Mouse (Mus musculus): ENCODE measurements around the gene Zcchc17. TPM values are rescaled to one million over a fixed set of nuclear protein-coding genes. Genes with fewer than 3 reads are reported as not detected.
A peak's percentile ranks its signal among the peaks of the same experiment; 100 is the strongest.

The Zcchc17 gene
- polyA plus RNA-seq, 1 experiment from 2014 or later, result 91.3 TPM

DNA sequence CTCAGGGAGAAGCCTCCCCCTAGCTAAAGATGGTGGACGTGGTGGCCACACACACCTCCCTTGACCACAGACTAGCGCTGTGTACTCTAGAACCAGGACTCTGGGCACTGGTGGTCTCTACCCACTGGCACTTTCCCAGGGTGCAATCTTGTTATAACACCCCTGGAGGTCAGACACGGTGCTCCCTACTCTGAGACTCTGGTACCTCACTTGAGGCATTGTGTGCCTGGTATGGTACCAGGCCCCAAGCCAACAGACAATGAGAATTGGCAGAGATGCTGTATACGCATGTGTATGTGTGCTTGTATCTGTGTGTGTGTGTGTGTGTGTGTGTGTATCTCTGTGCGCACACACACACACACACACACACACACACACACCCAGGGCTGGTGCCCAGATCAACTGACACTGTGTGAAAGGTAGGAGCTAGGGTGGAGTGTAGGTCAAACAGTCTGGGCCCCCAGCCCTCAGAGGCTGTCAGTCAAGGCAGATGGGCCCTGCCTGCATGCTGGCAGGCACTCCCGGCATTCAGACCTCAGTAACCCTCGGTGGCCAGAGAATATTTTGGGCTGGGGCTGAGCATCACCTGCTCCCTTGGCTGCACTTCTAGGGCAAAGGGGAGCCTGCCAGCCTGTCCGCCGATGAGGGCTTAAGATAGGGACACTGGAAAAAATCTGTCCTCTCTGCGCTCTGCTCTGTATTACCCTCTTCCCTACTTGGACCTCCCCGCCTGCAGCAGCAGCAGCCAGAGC, 60.7 kb downstream of the Zcchc17 start:
- Histone ChIP-seq H3K4me2 (ENCODE audit: low read length) (no peak overlapping the region), H3K4me3 (ENCODE audit: low read depth, low read length) (no peak overlapping the region), H3K4me1 (ENCODE audit: control insufficient read depth, insufficient read depth, low read length) (no peaks in the 10 kb centered on the region), H3K27ac (ENCODE audit: low read length) (no peak overlapping the region), H3K9me3 (replicated peaks; ENCODE audit: control insufficient read depth, low read length, poor library complexity, severe bottlenecking) (no peaks in the 10 kb centered on the region), H3K36me3 (ENCODE audit: control insufficient read depth, insufficient read depth, low read length) (no peaks in the 10 kb centered on the region), H3K27me3 (ENCODE audit: control insufficient read depth, insufficient read depth, low read depth, low read length) (no peaks in the 10 kb centered on the region), H3K9ac (ENCODE audit: low read depth, low read length) (no peak overlapping the region)
- WGBS, result 77% methylated on average over 11 of the region's 11 CpGs
- no peak for ATAC-seq

DNA sequence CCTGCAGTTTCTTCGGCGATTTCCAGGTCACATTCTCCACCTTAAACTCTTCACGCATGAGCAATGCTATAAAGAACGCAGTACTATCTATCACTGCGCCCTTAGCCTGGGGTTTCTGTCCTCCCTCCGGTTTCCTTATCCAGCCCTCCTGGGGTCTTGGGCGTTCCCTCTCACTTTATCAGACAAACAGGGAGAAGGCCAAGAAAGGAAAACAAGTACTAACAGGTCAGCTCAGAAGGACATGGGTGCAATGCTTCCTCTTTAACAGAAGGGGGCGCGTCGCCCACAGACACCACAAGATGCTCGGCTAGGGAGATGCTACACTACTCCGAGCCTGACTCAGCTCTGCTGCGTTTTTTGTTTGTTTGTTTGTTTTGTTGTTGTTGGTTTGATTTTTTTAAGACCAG, 62.6 kb downstream of the Zcchc17 start:
- H3K9me3 ChIP-seq (replicated peaks; ENCODE audit: control insufficient read depth, low read length, poor library complexity, severe bottlenecking), result no peaks in the 10 kb centered on the region
- no peak overlapping the region for H3K4me3 ChIP-seq (ENCODE audit: low read depth, low read length)
- no peak overlapping the region for H3K27ac ChIP-seq (ENCODE audit: low read length)
- no peaks in the 10 kb centered on the region for H3K27me3 ChIP-seq (ENCODE audit: control insufficient read depth, insufficient read depth, low read depth, low read length)
- no peak for ATAC-seq
- no peaks in the 10 kb centered on the region for H3K4me1 ChIP-seq (ENCODE audit: control insufficient read depth, insufficient read depth, low read length)
- WGBS, result 26% methylated on average over 13 of the region's 13 CpGs
- no peaks in the 10 kb centered on the region for H3K36me3 ChIP-seq (ENCODE audit: control insufficient read depth, insufficient read depth, low read length)
- H3K9ac ChIP-seq (ENCODE audit: low read depth, low read length), result no peak overlapping the region
- no peak overlapping the region for H3K4me2 ChIP-seq (ENCODE audit: low read length)

DNA sequence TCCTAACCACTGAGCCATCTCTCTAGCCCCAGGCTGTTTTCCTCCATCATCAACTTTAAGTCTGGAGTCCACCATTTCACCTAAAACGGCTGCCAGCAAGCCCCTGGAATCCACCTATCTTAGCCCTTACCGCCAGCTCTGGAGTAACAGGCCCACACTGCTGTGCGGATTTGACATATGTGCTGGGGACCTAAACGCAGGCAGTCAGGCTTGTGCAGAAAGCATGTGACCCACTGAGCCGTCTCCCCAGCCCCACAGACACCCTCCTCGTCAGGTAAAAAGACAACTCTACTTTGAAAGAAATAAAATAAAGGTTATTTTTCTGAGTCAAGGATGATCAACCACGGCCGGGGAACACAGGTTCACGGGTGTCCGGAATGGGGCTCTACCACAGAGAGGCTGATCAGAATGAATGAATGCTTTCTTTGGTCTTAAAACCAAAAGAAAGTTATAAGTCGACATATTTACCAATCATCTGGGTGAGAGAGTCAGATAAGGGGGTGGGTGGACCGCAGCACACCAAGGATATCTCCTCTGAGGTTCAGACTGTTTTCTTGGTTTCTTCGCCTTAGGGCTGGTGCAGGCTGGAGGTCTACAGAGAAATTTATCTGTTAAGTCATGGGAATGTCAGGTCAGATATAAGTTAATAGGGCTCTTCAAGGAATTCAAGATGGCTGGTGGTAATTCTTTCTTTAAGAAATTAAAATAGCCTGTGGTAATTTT, 63.3 kb downstream of the Zcchc17 start:
- H3K27me3 ChIP-seq (ENCODE audit: control insufficient read depth, insufficient read depth, low read depth, low read length), result no peaks in the 10 kb centered on the region
- no peak overlapping the region for H3K4me3 ChIP-seq (ENCODE audit: low read depth, low read length)
- H3K9ac ChIP-seq (ENCODE audit: low read depth, low read length), result no peak overlapping the region
- no peak overlapping the region for H3K27ac ChIP-seq (ENCODE audit: low read length)
- no peaks in the 10 kb centered on the region for H3K9me3 ChIP-seq (replicated peaks; ENCODE audit: control insufficient read depth, low read length, poor library complexity, severe bottlenecking)
- no peaks in the 10 kb centered on the region for H3K36me3 ChIP-seq (ENCODE audit: control insufficient read depth, insufficient read depth, low read length)
- WGBS, result 82% methylated on average over 13 of the region's 13 CpGs
- no peak overlapping the region for H3K4me2 ChIP-seq (ENCODE audit: low read length)
- no peak for ATAC-seq
- no peaks in the 10 kb centered on the region for H3K4me1 ChIP-seq (ENCODE audit: control insufficient read depth, insufficient read depth, low read length)

DNA sequence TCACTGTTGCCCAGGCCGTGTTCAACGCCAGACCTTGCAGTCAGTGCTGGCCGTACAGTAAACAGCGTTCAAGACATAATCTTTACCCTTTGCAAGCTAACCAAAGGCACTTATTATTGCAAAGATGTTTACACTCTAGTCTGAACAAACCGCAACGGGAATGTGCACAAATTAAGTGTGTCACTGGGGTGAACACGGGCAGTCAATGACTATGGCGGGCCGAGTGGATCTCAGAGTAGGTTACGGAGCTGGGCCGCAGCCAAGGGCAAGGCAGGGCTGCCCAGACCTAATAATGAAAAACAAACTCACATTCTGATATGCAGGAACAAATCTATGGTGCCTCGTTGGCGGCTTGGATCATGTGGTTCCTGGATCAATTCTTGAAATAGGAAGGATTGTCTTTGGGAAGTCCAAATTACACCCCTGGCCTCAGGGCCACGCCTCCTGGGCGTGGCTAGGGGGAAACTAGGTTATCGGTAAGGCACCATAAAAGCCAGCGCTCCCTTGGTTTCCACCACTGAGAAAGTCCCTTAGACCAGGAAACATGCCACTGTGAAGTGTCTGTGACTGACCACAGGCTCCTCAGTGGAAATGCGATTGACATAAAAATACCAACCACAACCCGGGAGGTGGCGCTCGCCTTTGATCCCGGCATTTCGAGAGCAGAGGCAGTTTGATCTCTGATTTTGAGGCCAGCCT, 64.5 kb downstream of the Zcchc17 start:
- Histone ChIP-seq H3K4me2 (ENCODE audit: low read length) (no peak overlapping the region), H3K36me3 (ENCODE audit: control insufficient read depth, insufficient read depth, low read length) (no peaks in the 10 kb centered on the region), H3K9ac (ENCODE audit: low read depth, low read length) (no peak overlapping the region), H3K27me3 (ENCODE audit: control insufficient read depth, insufficient read depth, low read depth, low read length) (no peaks in the 10 kb centered on the region), H3K4me3 (ENCODE audit: low read depth, low read length) (no peak overlapping the region), H3K27ac (ENCODE audit: low read length) (no peak overlapping the region), H3K4me1 (ENCODE audit: control insufficient read depth, insufficient read depth, low read length) (no peaks in the 10 kb centered on the region), H3K9me3 (replicated peaks; ENCODE audit: control insufficient read depth, low read length, poor library complexity, severe bottlenecking) (no peaks in the 10 kb centered on the region)
- no peak for ATAC-seq
- WGBS, result 55% methylated on average over 23 of the region's 23 CpGs

DNA sequence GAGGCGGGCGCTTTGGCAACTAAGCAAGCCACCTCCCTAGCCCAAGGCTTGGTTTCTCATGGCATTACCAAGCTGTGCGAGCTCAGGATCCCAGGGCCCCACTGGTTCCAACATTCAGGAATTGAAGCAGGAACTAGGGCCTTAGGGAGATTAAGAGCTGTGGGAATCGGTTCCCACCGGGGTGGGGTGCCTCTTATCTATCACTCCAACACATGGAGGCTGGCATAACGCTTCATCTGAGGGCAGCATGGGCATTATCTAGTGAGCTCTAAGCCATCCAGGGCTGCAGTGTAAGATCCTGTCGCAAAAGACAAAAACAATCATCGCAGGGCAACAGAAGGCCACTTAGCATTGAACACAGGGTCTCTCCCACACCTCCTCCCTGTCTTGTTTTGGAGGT, 65.2 kb downstream of the Zcchc17 start:
- Histone ChIP-seq H3K9me3 (replicated peaks; ENCODE audit: control insufficient read depth, low read length, poor library complexity, severe bottlenecking) (no peaks in the 10 kb centered on the region), H3K9ac (ENCODE audit: low read depth, low read length) (no peak overlapping the region), H3K27ac (ENCODE audit: low read length) (no peak overlapping the region), H3K27me3 (ENCODE audit: control insufficient read depth, insufficient read depth, low read depth, low read length) (no peaks in the 10 kb centered on the region), H3K4me1 (ENCODE audit: control insufficient read depth, insufficient read depth, low read length) (no peaks in the 10 kb centered on the region), H3K4me3 (ENCODE audit: low read depth, low read length) (no peak overlapping the region), H3K36me3 (ENCODE audit: control insufficient read depth, insufficient read depth, low read length) (no peaks in the 10 kb centered on the region), H3K4me2 (ENCODE audit: low read length) (no peak overlapping the region)
- 78% methylated on average over 8 of the region's 8 CpGs for WGBS
- ATAC-seq, result no peak

DNA sequence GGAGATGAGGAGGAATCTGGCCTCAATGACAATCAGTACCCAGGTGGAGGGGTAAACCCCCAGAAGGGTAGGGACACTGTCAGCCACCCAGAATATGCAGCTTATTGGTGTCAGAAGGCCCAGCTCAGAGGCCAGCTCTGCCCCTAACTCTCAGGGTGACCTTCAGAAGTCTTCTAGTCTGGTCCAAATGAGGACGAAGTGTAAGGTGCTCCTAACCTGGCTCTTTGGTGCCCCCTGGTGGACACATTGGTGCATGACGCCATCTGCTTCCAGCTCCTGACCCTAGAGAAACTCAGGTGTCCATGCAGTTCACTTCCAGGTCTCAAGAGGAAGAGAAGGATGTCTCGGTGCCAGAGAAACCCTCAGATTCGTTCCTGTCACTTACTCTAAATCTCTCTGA, 67.5 kb downstream of the Zcchc17 start:
- no peak overlapping the region for H3K9ac ChIP-seq (ENCODE audit: low read depth, low read length)
- H3K9me3 ChIP-seq (replicated peaks; ENCODE audit: control insufficient read depth, low read length, poor library complexity, severe bottlenecking), result no peaks in the 10 kb centered on the region
- H3K4me3 ChIP-seq (ENCODE audit: low read depth, low read length), result no peak overlapping the region
- H3K36me3 ChIP-seq (ENCODE audit: control insufficient read depth, insufficient read depth, low read length), result no peaks in the 10 kb centered on the region
- H3K27ac ChIP-seq (ENCODE audit: low read length), result no peak overlapping the region
- WGBS, result 5% methylated on average over 4 of the region's 4 CpGs
- H3K4me2 ChIP-seq (ENCODE audit: low read length), result no peak overlapping the region
- no peaks in the 10 kb centered on the region for H3K27me3 ChIP-seq (ENCODE audit: control insufficient read depth, insufficient read depth, low read depth, low read length)
- peak; percentile 60; the same call in 1 of the 2 replicates for ATAC-seq
- H3K4me1 ChIP-seq (ENCODE audit: control insufficient read depth, insufficient read depth, low read length), result no peaks in the 10 kb centered on the region

DNA sequence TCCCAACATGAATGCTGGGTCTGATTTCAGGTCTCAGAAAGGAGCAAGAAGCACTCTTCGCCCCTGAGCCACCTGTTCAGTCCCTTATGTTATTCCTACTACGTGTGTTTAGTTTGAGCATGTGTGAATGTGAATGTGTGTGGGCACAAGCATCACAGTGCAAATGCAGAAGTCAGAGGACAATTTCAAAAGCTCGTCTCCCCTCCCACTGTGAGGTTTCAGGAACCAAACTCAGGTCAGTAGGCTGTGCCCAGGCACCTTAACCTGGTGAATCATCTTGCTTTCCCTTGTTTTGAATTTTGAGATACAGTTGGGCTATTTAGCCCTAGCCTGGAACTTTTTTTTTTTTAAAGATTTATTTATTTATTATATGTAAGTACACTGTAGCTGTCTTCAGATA, 69.9 kb downstream of the Zcchc17 start:
- H3K9ac ChIP-seq (ENCODE audit: low read depth, low read length), result no peak overlapping the region
- no peak for ATAC-seq
- 81% methylated on average over 3 of the region's 3 CpGs for WGBS
- H3K27ac ChIP-seq (ENCODE audit: low read length), result no peak overlapping the region
- H3K9me3 ChIP-seq (replicated peaks; ENCODE audit: control insufficient read depth, low read length, poor library complexity, severe bottlenecking), result no peaks in the 10 kb centered on the region
- H3K36me3 ChIP-seq (ENCODE audit: control insufficient read depth, insufficient read depth, low read length), result no peaks in the 10 kb centered on the region
- no peak overlapping the region for H3K4me3 ChIP-seq (ENCODE audit: low read depth, low read length)
- no peak overlapping the region for H3K4me2 ChIP-seq (ENCODE audit: low read length)
- H3K4me1 ChIP-seq (ENCODE audit: control insufficient read depth, insufficient read depth, low read length), result no peaks in the 10 kb centered on the region
- no peaks in the 10 kb centered on the region for H3K27me3 ChIP-seq (ENCODE audit: control insufficient read depth, insufficient read depth, low read depth, low read length)

DNA sequence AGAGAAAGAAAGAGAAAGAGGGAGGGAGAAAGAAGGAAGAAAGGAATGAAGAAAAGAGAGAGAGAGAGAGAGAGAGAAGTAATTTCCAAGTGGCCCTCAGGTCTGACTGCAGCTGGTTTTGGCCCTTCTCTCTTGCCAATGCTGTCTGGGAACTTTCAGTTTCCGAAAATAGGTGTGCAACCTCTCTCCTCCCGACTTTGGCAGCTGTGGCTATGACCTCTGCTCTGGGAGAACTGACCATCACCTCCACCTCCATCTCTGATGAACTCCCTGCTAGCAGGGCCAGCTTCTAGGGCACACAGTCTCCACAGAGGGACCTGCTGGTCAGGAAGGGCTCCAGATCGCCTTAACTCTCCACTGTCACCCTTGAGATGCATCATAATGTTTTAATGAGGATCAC, 73.2 kb downstream of the Zcchc17 start:
- H3K36me3 ChIP-seq (ENCODE audit: control insufficient read depth, insufficient read depth, low read length), result no peaks in the 10 kb centered on the region
- H3K4me3 ChIP-seq (ENCODE audit: low read depth, low read length), result no peak overlapping the region
- no peak for ATAC-seq
- 60% methylated on average over 3 of the region's 3 CpGs for WGBS
- H3K4me1 ChIP-seq (ENCODE audit: control insufficient read depth, insufficient read depth, low read length), result no peaks in the 10 kb centered on the region
- H3K27me3 ChIP-seq (ENCODE audit: control insufficient read depth, insufficient read depth, low read depth, low read length), result no peaks in the 10 kb centered on the region
- no peak overlapping the region for H3K27ac ChIP-seq (ENCODE audit: low read length)
- no peak overlapping the region for H3K9ac ChIP-seq (ENCODE audit: low read depth, low read length)
- no peaks in the 10 kb centered on the region for H3K9me3 ChIP-seq (replicated peaks; ENCODE audit: control insufficient read depth, low read length, poor library complexity, severe bottlenecking)
- no peak overlapping the region for H3K4me2 ChIP-seq (ENCODE audit: low read length)

DNA sequence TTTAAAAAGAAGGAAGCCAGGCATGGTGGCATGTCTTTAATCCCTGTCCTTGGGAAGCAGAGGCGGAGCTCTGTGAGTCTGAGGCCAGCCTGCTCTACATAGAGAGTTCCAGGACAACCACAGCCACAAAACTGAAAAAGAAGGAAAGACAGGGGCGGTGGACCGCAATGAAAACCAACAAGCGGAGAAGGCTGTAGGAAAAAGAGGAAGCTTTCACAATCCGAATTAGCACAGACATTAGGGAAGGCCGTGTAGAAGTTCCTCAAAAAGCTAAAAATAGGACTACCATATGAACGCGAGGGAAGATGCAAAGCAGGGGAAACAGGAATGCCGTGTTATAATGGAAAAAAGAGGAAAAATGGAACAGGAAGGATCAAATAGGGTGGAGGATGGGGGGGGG, 75.9 kb downstream of the Zcchc17 start:
- Histone ChIP-seq H3K9ac (ENCODE audit: low read depth, low read length) (no peak overlapping the region), H3K4me3 (ENCODE audit: low read depth, low read length) (no peak overlapping the region), H3K27ac (ENCODE audit: low read length) (no peak overlapping the region), H3K4me2 (ENCODE audit: low read length) (no peak overlapping the region), H3K36me3 (ENCODE audit: control insufficient read depth, insufficient read depth, low read length) (no peaks in the 10 kb centered on the region), H3K9me3 (replicated peaks; ENCODE audit: control insufficient read depth, low read length, poor library complexity, severe bottlenecking) (no peaks in the 10 kb centered on the region), H3K27me3 (ENCODE audit: control insufficient read depth, insufficient read depth, low read depth, low read length) (no peaks in the 10 kb centered on the region), H3K4me1 (ENCODE audit: control insufficient read depth, insufficient read depth, low read length) (no peaks in the 10 kb centered on the region)
- WGBS, result 83% methylated on average over 9 of the region's 9 CpGs
- ATAC-seq, result no peak

All from midbrain, embryonic 16.5 days (tissue).